Mouse (Mus musculus): Measurements from ENCODE around the gene Etnppl.

Etnppl gene

DNA sequence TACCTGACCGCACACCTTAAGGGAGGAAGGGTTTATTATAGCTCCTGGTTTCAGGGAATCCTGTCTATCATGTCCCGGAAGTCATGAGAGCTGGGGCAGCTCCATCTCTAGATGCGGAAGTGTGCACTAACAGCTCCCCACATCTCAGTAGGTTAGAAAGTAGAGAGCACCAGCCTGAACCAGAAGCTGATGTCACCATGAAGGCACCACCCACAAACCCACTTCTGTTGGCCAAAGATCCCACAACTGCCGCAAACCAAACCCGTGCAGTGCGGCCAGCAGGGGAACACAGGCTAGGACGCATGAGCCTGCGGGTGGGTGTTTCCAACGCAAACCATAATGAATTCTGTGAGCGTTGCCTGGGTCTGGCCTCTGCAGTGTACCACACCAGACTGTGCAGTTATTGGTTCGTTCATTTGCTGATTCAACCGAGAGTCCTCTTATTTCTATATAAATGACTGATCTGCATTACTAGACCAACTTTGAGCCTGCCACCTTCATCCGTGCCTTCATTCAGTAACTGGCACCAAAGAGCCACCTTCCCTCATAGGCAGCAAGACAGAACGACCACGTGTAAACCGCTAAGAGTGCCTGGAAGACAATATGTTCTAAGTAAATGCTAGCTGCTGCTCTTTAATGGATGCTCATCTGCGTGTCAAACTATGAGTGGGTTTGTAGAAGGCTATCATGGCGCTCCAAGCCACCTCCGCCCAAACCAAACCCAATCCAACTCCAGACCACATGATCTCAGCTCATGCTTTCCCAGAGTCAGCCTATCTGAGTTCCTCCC is 60.6 kb downstream of the Etnppl start:
- DNase-seq (ENCODE audit: low spot score in 2 of 2): no peak

DNA sequence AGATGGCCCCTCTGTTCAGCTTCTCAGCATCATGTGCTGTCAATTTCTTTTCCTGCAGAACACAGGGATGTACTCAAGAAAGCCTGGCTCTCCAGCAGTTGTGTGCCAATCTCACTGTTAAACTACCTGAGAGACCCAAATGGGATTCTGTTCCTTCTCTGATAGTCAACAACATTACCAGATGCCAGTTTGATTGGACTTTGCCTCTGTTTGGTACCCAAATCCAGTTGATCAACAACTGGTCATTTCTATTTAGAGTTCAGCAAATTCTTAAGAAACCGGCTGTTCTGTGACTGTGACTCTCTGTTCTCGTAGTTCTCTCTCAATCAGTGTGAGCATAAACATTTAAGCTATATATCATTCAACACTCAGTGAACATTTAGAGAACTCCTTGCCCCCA is 64.0 kb downstream of the Etnppl start:
- no peak for DNase-seq (ENCODE audit: low spot score in 2 of 2)

DNA sequence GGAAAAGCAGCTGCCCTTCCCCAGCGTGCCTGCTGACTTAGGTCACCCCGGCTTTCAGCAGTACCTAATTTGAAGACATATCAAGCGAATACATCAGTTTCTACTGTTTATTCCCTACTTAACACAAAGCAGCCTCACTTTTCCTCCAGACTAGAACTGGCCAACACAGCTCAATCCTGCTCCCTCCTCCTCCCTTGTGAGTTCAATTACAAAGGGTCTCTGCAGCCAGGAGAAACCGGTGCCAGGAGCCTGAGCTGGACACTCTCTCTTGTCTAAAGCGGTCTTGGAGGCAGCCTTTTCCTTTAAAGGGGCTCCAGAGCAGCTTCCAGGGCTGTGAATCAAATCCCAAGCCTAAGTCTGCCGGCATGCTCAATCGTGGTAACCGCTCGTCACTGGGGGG is 64.9 kb downstream of the Etnppl start:
- no peak for DNase-seq (ENCODE audit: low spot score in 2 of 2)

GRCm38 (mm10) chr3:130683836-130684235 is 66.6 kb downstream of the Etnppl start:
- no peak for DNase-seq (ENCODE audit: low spot score in 2 of 2)

DNA sequence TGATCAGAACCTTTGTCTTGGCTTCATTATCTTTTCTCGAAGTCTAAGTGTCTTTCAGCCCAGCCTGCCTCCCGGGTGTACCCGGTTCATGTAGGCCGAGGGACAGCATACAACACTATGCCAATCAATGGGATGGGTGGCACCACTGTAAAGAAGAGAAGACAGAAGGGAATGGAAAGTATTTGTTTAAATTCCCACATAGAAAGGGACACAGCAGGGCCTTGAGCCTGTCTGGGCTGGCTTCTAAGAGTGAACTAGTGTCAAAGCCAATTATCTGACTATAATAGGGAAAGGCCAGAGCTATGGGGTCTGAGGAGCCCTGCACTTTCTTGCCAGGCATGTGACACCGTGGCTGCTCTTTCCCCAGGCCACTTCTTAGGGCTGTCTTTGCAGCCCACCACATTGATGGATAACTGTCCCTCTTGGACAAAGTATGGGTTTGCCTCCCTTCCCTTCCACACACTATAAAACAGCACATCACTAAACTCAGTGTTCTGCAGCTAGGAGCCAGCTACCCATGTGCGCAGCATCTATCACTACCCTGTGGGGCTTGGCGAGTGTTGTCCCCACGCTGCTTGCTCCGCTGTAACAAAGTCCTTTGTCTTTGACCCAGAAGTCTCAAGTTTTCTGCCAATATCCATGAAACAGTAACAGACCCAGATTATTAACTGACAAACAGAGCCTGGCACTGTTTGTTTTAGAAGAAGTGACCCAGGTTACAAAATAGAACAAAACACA is 67.2 kb downstream of the Etnppl start:
- DNase-seq (ENCODE audit: low spot score in 2 of 2): no peak

DNA sequence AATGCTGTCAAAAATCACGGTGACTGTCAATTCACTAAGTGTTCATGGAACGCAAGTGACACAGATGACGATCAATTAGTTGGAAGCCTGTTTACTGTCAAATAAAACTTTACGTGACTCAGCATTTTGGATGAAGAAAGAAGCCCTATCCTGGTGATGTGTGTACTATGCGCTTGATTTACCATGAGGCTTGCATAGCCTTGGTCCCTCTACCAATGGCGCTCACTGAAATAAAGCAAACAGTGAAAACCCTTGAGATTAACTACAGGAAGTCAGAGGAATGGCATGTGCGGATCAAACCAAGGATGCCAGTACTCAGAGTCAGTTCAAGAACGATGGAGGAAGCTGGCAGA is 67.7 kb downstream of the Etnppl start:
- no peak for DNase-seq (ENCODE audit: low spot score in 2 of 2)

DNA sequence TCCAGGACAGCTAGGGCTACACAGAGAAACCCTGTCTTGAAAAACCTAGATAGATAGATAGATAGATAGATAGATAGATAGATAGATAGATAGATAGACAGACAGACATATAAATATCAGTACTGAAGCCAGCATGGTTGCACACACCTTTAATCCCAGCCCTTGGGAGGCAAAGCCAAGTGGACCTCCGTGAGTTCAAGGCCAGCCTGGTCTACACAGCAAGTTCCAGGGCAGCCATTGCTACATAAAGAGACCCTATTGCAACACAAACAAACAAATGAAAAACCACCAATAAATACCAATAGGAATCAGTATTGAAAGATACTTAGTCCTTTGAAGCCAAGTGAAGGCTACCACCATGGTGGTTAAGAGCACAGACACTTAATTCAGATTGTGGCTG is 69.8 kb downstream of the Etnppl start:
- DNase-seq (ENCODE audit: low spot score in 2 of 2): no peak

All from urinary bladder, postnatal 36 days (tissue).